Mouse (Mus musculus): ENCODE measurements around the gene Enpep. TPM values are rescaled to one million over a fixed set of nuclear protein-coding genes. Genes with fewer than 3 reads are reported as not detected.

The Enpep gene
- polyA plus RNA-seq, 1 experiment from 2014 or later: 2.4 TPM

GRCm38 (mm10) chr3:129220681-129221379 is 111.7 kb downstream of the Enpep start:
- no peak for ATAC-seq
- Histone ChIP-seq H3K9me3 (ENCODE audit: control insufficient read depth, low read length) (no peaks in the 10 kb centered on the region), H3K4me1 (ENCODE audit: control insufficient read depth, insufficient read depth, low read depth, low read length) (no peaks in the 10 kb centered on the region), H3K4me2 (ENCODE audit: low read length) (no peak overlapping the region), H3K4me3 (ENCODE audit: low read length) (no peak overlapping the region), H3K27ac (ENCODE audit: low read depth, low read length) (no peak overlapping the region), H3K27me3 (replicated peaks; ENCODE audit: control insufficient read depth, insufficient read depth, low read length) (peaks cover 32% of the 10 kb centered on the region), H3K9ac (ENCODE audit: low read depth, low read length) (no peak overlapping the region), H3K36me3 (ENCODE audit: control insufficient read depth, insufficient read depth, low read length) (no peaks in the 10 kb centered on the region)
- whole genome bisulfite sequencing: 3% methylated on average over 24 of the region's 24 CpGs

DNA sequence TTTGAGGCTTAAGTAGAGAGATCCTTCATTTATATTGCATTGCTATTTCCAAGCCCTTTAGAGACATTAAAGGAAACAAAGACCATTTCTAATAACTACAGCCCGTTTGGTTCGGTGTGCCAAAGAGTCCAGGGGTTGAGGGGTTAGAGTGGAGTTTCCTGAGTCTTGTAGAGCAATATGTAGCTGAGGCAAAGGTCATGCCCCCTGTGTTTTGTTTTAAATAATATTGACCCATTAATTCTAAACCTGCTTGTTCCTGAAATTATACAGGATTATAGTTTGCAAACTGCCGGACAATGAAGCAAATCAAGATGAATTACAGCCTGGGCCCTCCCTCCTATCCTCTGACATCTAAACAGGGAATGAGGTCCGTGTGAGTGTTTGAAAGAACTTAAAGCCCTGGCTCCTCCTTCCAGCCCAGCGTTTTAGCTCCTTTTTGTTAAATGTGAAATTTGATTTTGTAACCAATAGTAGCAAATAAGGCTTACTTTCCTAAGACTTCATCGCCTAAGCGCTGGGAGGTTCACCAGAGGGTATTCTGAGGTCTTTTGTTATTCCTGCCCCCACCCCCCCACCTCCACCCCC is 112.3 kb downstream of the Enpep start:
- peaks cover 28% of the 10 kb centered on the region for H3K27me3 ChIP-seq (replicated peaks; ENCODE audit: control insufficient read depth, insufficient read depth, low read length)
- H3K9ac ChIP-seq (ENCODE audit: low read depth, low read length): no peak overlapping the region
- H3K4me1 ChIP-seq (ENCODE audit: control insufficient read depth, insufficient read depth, low read depth, low read length): no peaks in the 10 kb centered on the region
- no peak for ATAC-seq
- under 1% methylated on average over 7 of the region's 7 CpGs for WGBS
- H3K9me3 ChIP-seq (ENCODE audit: control insufficient read depth, low read length): no peaks in the 10 kb centered on the region
- H3K27ac ChIP-seq (ENCODE audit: low read depth, low read length): no peak overlapping the region
- no peak overlapping the region for H3K4me2 ChIP-seq (ENCODE audit: low read length)
- H3K36me3 ChIP-seq (ENCODE audit: control insufficient read depth, insufficient read depth, low read length): no peaks in the 10 kb centered on the region
- no peak overlapping the region for H3K4me3 ChIP-seq (ENCODE audit: low read length)

Other genes with a start within 250 kb of the Enpep start
- 2.7 and 3.1 TPM in 2 replicates for gene Pitx2, start 132.8 kb downstream of the Enpep start, polyA plus RNA-seq (2015; fragmentation: Nextera tagmentation; extraction: Ambion mirVana)
- 44.3 and 44.4 TPM in 2 replicates for gene Elovl6, start 199.6 kb upstream of the Enpep start, polyA plus RNA-seq (2015; fragmentation: Nextera tagmentation; extraction: Ambion mirVana)

Measured in hindbrain, embryonic 16.5 days (tissue).